Mouse (Mus musculus) G1E (cell line): ENCODE results near the gene Rere.

Source experiments
- CTCF ChIP-seq: IDR thresholded peaks from 2 replicates; pipeline ENCODE4 v1.5.1; 2012; ENCODE audit warnings: low read depth, low read length, inconsistent platforms, mixed read lengths
- GATA1 ChIP-seq: IDR thresholded peaks from 2 replicates; pipeline ENCODE4 v1.6.1; 2012; ENCODE audit warnings: borderline replicate concordance, low read length, inconsistent platforms, mixed read lengths
- GATA2 ChIP-seq: IDR thresholded peaks from 2 replicates; pipeline ENCODE4 v1.6.1; 2012; ENCODE audit warnings: low read depth, low read length, inconsistent platforms, borderline replicate concordance
- POLR2AphosphoS5 ChIP-seq: IDR thresholded peaks from 2 replicates; pipeline ENCODE4 v1.6.1; 2012; ENCODE audit warnings: low read depth, low read length, inconsistent platforms; ENCODE audit not compliant: insufficient replicate concordance
- TAL1 ChIP-seq: conservative IDR thresholded peaks from 2 replicates; pipeline ENCODE4 v1.6.1; 2012; ENCODE audit warnings: low read depth, low read length, inconsistent platforms, mixed read lengths

GRCm38 (mm10) chr4:150592087-150592486 lies 310.6 kb downstream of the Rere start:
- TF ChIP-seq GATA1, result no peak
- no peak for TF ChIP-seq CTCF
- TF ChIP-seq GATA2, result no peak
- TF ChIP-seq TAL1, result no peak
- TF ChIP-seq POLR2AphosphoS5, result no peak
